Mouse (Mus musculus): ENCODE results near the gene A030003K21Rik.
"Not testable (repeated sequence)": the region's sequence is repeated elsewhere in the genome, so short reads cannot be mapped to it uniquely, and the experiment has no call there.

Gene A030003K21Rik

GRCm38 (mm10) chr1:82943295-82943694, at the start of gene A030003K21Rik:
Gene A030003K21Rik, minus strand, starts transcription at chr1:82943388.
- DNase-seq (ENCODE audit: inconsistent ontology term), result not testable (repeated sequence)

DNA sequence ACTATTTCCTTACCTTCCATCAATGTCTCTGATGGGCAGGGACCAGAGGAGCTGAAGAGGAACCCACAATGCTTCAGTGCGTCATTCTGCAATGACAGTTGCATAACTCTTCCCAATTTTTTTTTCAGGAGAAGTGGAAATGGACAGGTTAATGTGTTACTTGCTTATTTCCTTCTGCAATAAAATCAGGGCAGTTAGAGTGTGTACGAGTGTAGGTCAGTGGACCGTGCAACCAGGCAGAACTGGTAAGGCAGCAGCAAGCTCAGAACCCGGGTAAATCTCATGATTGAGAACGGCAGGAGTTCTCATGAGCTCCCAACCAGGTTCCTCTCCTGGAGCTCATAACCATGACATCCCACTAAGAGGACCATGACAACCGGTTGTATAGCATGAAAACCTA, 48.9 kb upstream of the A030003K21Rik start:
- no peak for DNase-seq (ENCODE audit: inconsistent ontology term)

DNA sequence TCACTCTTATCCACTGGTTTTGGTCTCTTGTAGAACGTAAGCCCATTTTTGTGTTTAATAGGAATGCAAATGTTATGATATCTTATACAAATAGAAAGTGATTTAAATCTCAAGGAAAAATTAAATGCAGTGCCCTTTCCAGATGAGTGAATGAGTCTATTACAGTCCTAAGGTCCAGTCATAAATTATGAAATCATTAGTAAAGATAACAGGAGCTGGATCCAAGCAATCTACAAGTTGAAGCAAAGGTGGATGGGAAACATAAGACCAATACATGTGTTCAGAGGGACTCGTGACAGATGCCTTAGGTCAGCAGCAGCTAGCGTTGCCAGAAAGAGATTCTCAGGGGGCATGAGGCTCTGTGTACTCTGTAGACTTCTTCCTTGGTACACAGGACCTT, 48.4 kb upstream of the A030003K21Rik start:
- no peak for DNase-seq (ENCODE audit: inconsistent ontology term)

DNA sequence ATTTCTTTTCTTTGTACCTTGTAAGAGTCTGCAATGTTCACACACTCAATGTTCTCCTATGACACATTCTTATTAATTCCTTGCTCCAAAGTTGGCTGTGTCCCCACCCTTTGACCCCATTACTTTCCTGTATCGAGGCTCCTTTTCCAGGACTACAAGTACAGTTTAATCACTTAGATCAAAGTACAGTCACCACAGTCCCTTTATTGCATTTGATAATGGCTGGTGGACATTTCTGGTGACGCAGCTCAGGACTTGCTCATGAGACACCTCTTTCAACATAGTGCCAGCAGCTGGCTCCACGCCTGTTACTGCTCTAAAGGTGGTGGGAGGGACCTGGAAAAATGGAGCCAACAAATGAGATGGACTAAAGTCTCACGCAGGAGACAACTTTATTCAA, 47.9 kb upstream of the A030003K21Rik start:
- no peak for DNase-seq (ENCODE audit: inconsistent ontology term)

- DNase-seq (ENCODE audit: inconsistent ontology term), result peak; percentile 67
These were observed 44.5 kb upstream of the A030003K21Rik start for GRCm38 (mm10) chr1:82987530-82988198.

DNA sequence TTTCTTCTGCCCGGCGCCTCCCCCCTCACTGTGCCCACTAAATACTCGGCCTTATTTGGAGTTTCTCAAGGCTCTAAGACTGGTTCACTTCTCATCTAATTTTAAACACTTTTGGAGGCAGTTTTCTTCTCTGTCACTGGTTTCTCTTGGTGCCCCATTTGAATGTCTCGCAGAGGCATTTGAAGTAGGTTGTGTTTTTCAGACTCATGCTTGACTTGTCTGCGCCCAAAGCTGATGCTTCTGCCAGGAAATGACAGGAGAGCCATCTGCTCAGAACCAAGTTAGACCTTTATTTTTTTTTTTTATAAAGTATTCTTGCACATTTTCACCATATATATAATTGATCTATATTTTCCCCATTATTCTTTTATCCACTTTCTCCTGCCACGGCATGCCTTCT, 43.5 kb upstream of the A030003K21Rik start:
- DNase-seq (ENCODE audit: inconsistent ontology term), result no peak

GRCm38 (mm10) chr1:82977840-82978239, 34.7 kb upstream of the A030003K21Rik start:
- DNase-seq (ENCODE audit: inconsistent ontology term), result no peak

- DNase-seq (ENCODE audit: inconsistent ontology term), result no peak
These were observed 32.6 kb upstream of the A030003K21Rik start for GRCm38 (mm10) chr1:82975750-82976149.

GRCm38 (mm10) chr1:82974342-82974741, 31.2 kb upstream of the A030003K21Rik start:
- DNase-seq (ENCODE audit: inconsistent ontology term), result no peak

DNA sequence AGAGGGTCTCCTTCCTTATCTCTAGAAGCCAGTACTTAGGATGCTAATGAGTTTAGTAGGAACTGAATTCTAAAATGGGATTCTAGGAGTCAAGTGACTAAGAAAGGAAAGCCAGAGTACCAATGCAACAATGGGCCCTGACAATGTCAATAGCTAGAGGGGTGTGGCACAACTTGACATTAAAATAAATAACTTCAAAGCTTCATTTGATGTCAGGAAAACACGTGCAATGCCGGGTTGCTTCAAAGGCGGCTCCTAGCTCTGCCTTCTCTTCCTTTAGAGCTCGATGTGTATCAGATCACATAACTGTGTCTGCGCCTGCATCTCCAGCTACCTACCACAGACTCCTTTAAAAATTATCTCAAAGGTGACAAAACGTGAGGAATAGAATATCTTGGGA, 30.7 kb upstream of the A030003K21Rik start:
- DNase-seq (ENCODE audit: inconsistent ontology term), result no peak

DNA sequence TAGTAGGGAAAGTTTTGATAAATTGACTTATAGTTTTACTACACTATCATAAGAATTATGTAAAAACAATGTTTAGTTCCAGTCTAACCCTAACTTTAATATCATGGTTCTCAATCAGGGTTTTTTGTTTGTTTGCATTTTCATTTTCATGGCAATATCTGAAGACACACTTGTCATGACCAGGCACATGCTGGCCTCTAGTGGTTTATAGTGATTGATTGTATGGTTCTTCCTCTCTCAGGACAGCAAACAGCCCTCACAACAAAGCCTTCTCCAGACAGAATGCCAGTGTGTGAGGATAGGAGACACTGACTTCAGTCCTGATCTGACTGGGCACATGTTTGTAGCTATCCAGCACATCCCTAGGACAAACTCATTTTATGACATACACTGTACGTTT, 30.1 kb upstream of the A030003K21Rik start:
- no peak for DNase-seq (ENCODE audit: inconsistent ontology term)

DNA sequence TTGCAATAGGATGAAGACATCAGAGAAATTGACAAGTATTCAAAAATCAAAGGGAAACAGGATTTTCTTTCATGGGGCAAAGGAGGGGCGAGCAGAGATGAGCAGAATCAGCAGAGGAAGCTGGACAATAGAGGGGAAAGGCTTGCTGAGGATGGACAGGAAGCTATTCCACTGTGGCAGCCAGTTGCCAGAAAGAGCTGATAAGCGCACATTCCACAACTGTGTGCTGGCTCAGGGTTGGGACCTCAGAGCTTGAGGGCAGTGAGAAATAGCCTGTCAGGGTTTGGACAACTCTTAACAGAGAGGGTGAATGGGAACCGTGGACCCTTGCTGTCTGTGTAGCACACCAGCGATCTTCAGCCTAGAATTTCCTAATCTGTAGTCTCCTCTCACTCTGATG, 28.9 kb upstream of the A030003K21Rik start:
- peak; percentile 53 for DNase-seq (ENCODE audit: inconsistent ontology term)

- no peak for DNase-seq (ENCODE audit: inconsistent ontology term)
These were observed 23.2 kb upstream of the A030003K21Rik start for GRCm38 (mm10) chr1:82966413-82966812.

GRCm38 (mm10) chr1:82959870-82960385, 16.7 kb upstream of the A030003K21Rik start, which contains the start of gene Gm47955:
Gene Gm47955, plus strand, starts transcription at chr1:82960286.
- DNase-seq (ENCODE audit: inconsistent ontology term), result no peak

DNA sequence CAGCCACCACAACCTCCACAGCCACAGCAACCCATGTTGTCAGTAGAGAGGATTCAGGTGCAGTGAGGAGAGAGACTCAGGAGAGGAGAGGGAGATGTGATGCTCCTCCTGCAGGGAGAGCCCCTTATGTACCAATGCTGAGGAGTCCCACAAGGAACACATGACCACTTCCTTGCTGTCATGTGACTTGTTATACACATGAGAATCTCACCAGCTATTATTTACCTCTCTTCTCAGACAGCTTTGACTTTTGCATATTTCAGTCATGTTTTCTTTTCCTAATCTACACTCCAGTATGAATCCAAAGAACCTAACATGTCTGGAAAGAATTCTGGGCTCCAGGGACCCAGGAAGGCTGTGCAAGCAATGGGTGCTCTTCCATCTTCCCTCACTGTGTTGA, 12.7 kb upstream of the A030003K21Rik start, which contains the start of gene Gm7544:
Gm7544 (minus strand) TSS at position 101 of the 400 bp plus-strand sequence.
- not testable (repeated sequence) for DNase-seq (ENCODE audit: inconsistent ontology term)

GRCm38 (mm10) chr1:82948601-82949000, 5.4 kb upstream of the A030003K21Rik start:
- DNase-seq (ENCODE audit: inconsistent ontology term), result no peak

DNA sequence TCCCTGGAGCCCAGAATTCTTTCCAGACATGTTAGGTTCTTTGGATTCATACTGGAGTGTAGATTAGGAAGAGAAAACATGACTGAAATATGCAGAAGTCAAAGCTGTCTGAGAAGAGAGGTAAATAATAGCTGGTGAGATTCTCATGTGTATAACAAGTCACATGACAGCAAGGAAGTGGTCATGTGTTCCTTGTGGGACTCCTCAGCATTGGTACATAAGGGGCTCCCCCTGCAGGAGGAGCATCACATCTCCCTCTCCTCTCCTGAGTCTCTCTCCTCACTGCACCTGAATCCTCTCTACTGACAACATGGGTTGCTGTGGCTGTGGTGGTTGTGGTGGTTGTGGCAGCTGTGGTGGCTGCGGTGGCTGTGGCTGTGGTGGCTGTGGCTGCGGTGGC, 2.8 kb upstream of the A030003K21Rik start:
- not testable (repeated sequence) for DNase-seq (ENCODE audit: inconsistent ontology term)

- not testable (repeated sequence) for DNase-seq (ENCODE audit: inconsistent ontology term)
These were observed 683 bp downstream of the A030003K21Rik start for GRCm38 (mm10) chr1:82942505-82942904.

DNA sequence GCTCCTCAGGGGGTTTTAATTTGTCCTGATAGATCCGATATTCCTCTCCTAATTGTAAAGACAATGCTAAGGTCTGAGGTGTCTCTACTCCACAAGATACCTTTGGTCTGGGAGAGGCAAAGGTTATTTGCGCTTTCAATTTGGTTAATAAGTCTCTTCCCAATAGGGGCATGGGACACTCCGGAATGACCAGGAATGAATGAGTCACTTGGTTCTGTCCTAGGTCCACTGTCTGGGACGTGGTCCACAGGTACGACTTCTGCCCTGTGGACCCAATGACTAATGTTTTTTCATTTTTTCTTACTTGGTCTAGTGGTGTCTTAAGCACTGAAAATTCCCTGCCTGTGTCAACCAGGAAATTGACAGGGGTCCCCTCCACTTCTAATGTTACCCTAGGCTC, 4.5 kb downstream of the A030003K21Rik start:
- DNase-seq (ENCODE audit: inconsistent ontology term), result no peak

DNA sequence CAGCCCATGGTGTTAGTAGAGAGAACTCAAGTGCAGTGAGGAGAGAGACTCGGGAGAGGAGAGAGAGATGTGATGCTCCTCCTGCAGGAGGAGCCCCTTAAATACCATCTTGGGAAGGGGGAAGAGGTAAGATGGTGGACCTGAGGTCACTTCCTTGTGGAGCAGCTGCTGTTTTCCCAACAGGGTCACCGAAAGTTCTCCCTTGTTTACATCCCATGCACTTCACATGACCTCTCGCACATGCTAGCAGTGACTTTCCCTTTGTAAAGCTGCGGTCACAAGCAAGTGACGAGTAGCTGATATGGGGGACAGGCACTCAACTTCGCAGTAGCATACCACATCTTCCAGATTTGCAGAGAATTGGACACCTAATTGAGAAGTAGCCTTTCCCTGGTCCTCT, 11.9 kb downstream of the A030003K21Rik start, which contains the start of gene Gm6217:
Gm6217 (minus strand) TSS at position 74 of the 400 bp plus-strand sequence.
- DNase-seq (ENCODE audit: inconsistent ontology term), result not testable (repeated sequence)

GRCm38 (mm10) chr1:82930558-82930957, 12.6 kb downstream of the A030003K21Rik start:
- DNase-seq (ENCODE audit: inconsistent ontology term), result not testable (repeated sequence)

DNA sequence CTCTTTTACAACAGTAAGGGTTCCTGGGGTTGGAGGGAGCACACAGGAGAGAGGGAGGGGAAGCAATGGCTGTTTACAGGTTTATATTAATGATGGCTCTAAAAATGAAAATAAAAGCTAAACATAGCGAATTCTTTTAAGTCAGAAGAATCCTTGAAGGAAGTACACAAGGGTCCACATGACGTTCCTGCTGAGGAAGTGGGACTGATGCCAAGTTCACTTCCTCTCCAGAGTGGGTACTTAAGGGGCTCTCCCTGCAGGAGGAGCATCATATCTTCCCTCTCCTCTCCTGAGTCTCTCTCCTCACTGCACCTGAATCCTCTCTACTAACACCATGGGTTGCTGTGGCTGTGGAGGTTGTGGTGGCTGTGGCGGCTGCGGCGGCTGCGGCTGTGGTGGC, 18.5 kb downstream of the A030003K21Rik start, which contains the start of gene A030014E15Rik:
A030014E15Rik (plus strand) TSS at position 268 of the 400 bp plus-strand sequence.
- no peak for DNase-seq (ENCODE audit: inconsistent ontology term)

GRCm38 (mm10) chr1:82913434-82913833, 29.8 kb downstream of the A030003K21Rik start:
- DNase-seq (ENCODE audit: inconsistent ontology term), result not testable (repeated sequence)
